Mouse (Mus musculus) limb, embryonic 13.5 days (tissue): ENCODE measurements around the gene Sp6. TPM values are rescaled to one million over a fixed set of nuclear protein-coding genes. Genes with fewer than 3 reads are reported as not detected.
A peak's percentile ranks its signal among the peaks of the same experiment; 100 is the strongest.

Source experiments
- ATAC-seq: fragments of 200-750 bp; cut with Nextera tagmentation; 2 replicates; pipeline ENCODE4 v1.8.0; 2017; ENCODE audit warnings: low read depth, moderate number of reproducible peaks, moderate TSS enrichment; ENCODE audit not compliant: low FRiP score
- H3K27ac ChIP-seq: fragments of 300-500 bp; sonication (generic); 2 replicates; pipeline ENCODE4 v1.5.1; 2015; ENCODE audit warnings: inconsistent platforms, mild to moderate bottlenecking, moderate library complexity
- H3K27me3 ChIP-seq: fragments of 300-500 bp; sonication (generic); 2 replicates; pipeline ENCODE4 v1.6.1; 2015; ENCODE audit warnings: mild to moderate bottlenecking, inconsistent platforms
- H3K36me3 ChIP-seq: fragments of 300-500 bp; sonication (generic); 2 replicates; pipeline ENCODE4 v1.6.1; 2015; ENCODE audit warnings: inconsistent platforms, mild to moderate bottlenecking, moderate library complexity
- H3K4me1 ChIP-seq: fragments of 300-500 bp; sonication (generic); 2 replicates; pipeline ENCODE4 v1.6.1; 2015; ENCODE audit warnings: inconsistent platforms
- H3K4me2 ChIP-seq: fragments of 300-500 bp; sonication (generic); replicated peaks from 2 replicates; pipeline ENCODE4 v1.6.1; 2015; ENCODE audit warnings: inconsistent platforms, mild to moderate bottlenecking, moderate library complexity
- H3K4me3 ChIP-seq: fragments of 300-500 bp; sonication (generic); 2 replicates; pipeline ENCODE4 v1.5.1; 2015; ENCODE audit warnings: moderate library complexity, mild to moderate bottlenecking, inconsistent platforms
- H3K9ac ChIP-seq: fragments of 300-500 bp; sonication (generic); 2 replicates; pipeline ENCODE4 v1.6.1; 2015; ENCODE audit warnings: mild to moderate bottlenecking, inconsistent platforms
- H3K9me3 ChIP-seq: fragments of 300-500 bp; sonication (generic); 2 replicates; pipeline ENCODE4 v1.6.1; 2016; ENCODE audit warnings: inconsistent platforms
- WGBS: fragments of 180-500 bp; shearing (Covaris S2); methylation state at CpG from one replicate; pipeline ENCODE4 v1.1.7; 2015; 5-methylcytosine and 5-hydroxymethylcytosine counted together
- polyA plus RNA-seq: library from polyadenylated mRNA; unstranded; fragments of >200 nt; fragmentation: Nextera tagmentation; extraction: Ambion mirVana; gene quantifications from 2 replicates; pipeline ENCODE4 v1.2.1, GENCODE M21; 2015

Gene Sp6
- polyA plus RNA-seq, 1 experiment from 2014 or later, result 4.3 TPM

- Histone ChIP-seq H3K27me3 (peaks cover 29% of the 10 kb centered on the region), H3K4me1 (peaks cover 43% of the 10 kb centered on the region), H3K27ac (no peak overlapping the region), H3K4me3 (no peak overlapping the region), H3K9me3 (no peaks in the 10 kb centered on the region), H3K4me2 (peak overlapping the region; percentile 47), H3K36me3 (no peaks in the 10 kb centered on the region), H3K9ac (peak overlapping the region; percentile 19; the same call in 1 of the 2 replicates)
- peak; percentile 70 for ATAC-seq
- WGBS, result 6% methylated on average over 3 of the region's 3 CpGs
Measured at GRCm38 (mm10) chr11:96986463-96986862, 26.7 kb upstream of the Sp6 start.

GRCm38 (mm10) chr11:96987873-96988655 is 25.1 kb upstream of the Sp6 start:
- no peak overlapping the region for H3K27ac ChIP-seq
- H3K9ac ChIP-seq, result 0 out of 2 replicates have a peak overlapping the region, but pooled peaks have one; percentile 35
- H3K4me1 ChIP-seq, result peaks cover 45% of the 10 kb centered on the region
- 4% methylated on average over 30 of the region's 31 CpGs for WGBS
- peaks cover 40% of the 10 kb centered on the region for H3K27me3 ChIP-seq
- peak overlapping the region; percentile 66 for H3K4me2 ChIP-seq
- no peaks in the 10 kb centered on the region for H3K9me3 ChIP-seq
- no peaks in the 10 kb centered on the region for H3K36me3 ChIP-seq
- ATAC-seq, result no peak
- peak overlapping the region; percentile 33 for H3K4me3 ChIP-seq

- Histone ChIP-seq H3K4me3 (no peak overlapping the region), H3K4me1 (peaks cover 28% of the 10 kb centered on the region), H3K9ac (no peak overlapping the region), H3K27me3 (peaks cover 46% of the 10 kb centered on the region), H3K27ac (no peak overlapping the region), H3K36me3 (no peaks in the 10 kb centered on the region), H3K9me3 (no peaks in the 10 kb centered on the region), H3K4me2 (no peak overlapping the region)
- ATAC-seq, result no peak
- WGBS, result 71% methylated on average over 5 of the region's 5 CpGs
Measured at GRCm38 (mm10) chr11:96991501-96991900, 21.7 kb upstream of the Sp6 start.

GRCm38 (mm10) chr11:96992722-96993311 is 20.4 kb upstream of the Sp6 start:
- ATAC-seq, result no peak
- no peak overlapping the region for H3K4me3 ChIP-seq
- H3K27ac ChIP-seq, result no peak overlapping the region
- no peak overlapping the region for H3K4me2 ChIP-seq
- H3K36me3 ChIP-seq, result no peaks in the 10 kb centered on the region
- WGBS, result 23% methylated on average over 8 of the region's 8 CpGs
- H3K9me3 ChIP-seq, result no peaks in the 10 kb centered on the region
- peaks cover 24% of the 10 kb centered on the region for H3K4me1 ChIP-seq
- 0 out of 2 replicates have a peak overlapping the region, but pooled peaks have one; percentile 4 for H3K9ac ChIP-seq
- peaks cover 54% of the 10 kb centered on the region for H3K27me3 ChIP-seq

- H3K36me3 ChIP-seq, result no peaks in the 10 kb centered on the region
- peaks cover 21% of the 10 kb centered on the region for H3K4me1 ChIP-seq
- no peak overlapping the region for H3K27ac ChIP-seq
- ATAC-seq, result no peak
- H3K27me3 ChIP-seq, result peaks cover 62% of the 10 kb centered on the region
- H3K9ac ChIP-seq, result no peak overlapping the region
- H3K9me3 ChIP-seq, result no peaks in the 10 kb centered on the region
- H3K4me3 ChIP-seq, result no peak overlapping the region
- no peak overlapping the region for H3K4me2 ChIP-seq
- WGBS, result 14% methylated on average over 5 of the region's 5 CpGs
Measured at GRCm38 (mm10) chr11:96995031-96995430, 18.2 kb upstream of the Sp6 start.

GRCm38 (mm10) chr11:96995836-96996772 is 17.1 kb upstream of the Sp6 start:
- peaks cover 68% of the 10 kb centered on the region for H3K27me3 ChIP-seq
- peaks cover 21% of the 10 kb centered on the region for H3K4me1 ChIP-seq
- no peak for ATAC-seq
- no peaks in the 10 kb centered on the region for H3K36me3 ChIP-seq
- H3K9me3 ChIP-seq, result no peaks in the 10 kb centered on the region
- H3K27ac ChIP-seq, result no peak overlapping the region
- H3K4me2 ChIP-seq, result no peak overlapping the region
- H3K4me3 ChIP-seq, result no peak overlapping the region
- 79% methylated on average over 15 of the region's 15 CpGs for WGBS
- H3K9ac ChIP-seq, result no peak overlapping the region

- peaks cover 73% of the 10 kb centered on the region for H3K27me3 ChIP-seq
- H3K36me3 ChIP-seq, result no peaks in the 10 kb centered on the region
- H3K4me3 ChIP-seq, result peak overlapping the region; percentile 40
- H3K9ac ChIP-seq, result peak overlapping the region; percentile 73
- ATAC-seq, result no peak
- peak overlapping the region; percentile 68 for H3K4me2 ChIP-seq
- H3K4me1 ChIP-seq, result peaks cover 21% of the 10 kb centered on the region
- H3K27ac ChIP-seq, result no peak overlapping the region
- WGBS, result 15% methylated on average over 17 of the region's 17 CpGs
- H3K9me3 ChIP-seq, result no peaks in the 10 kb centered on the region
Measured at GRCm38 (mm10) chr11:96996773-96997379, 16.3 kb upstream of the Sp6 start.

- H3K9ac ChIP-seq, result peak overlapping the region; percentile 73
- ATAC-seq, result no peak
- no peaks in the 10 kb centered on the region for H3K9me3 ChIP-seq
- peak overlapping the region; percentile 68 for H3K4me2 ChIP-seq
- H3K4me3 ChIP-seq, result peak overlapping the region; percentile 40
- H3K27ac ChIP-seq, result no peak overlapping the region
- peaks cover 67% of the 10 kb centered on the region for H3K27me3 ChIP-seq
- 2% methylated on average over 26 of the region's 30 CpGs for WGBS
- H3K36me3 ChIP-seq, result no peaks in the 10 kb centered on the region
- H3K4me1 ChIP-seq, result peaks cover 21% of the 10 kb centered on the region
Measured at GRCm38 (mm10) chr11:96997380-96997956, 15.7 kb upstream of the Sp6 start.

- Histone ChIP-seq H3K27ac (no peak overlapping the region), H3K4me3 (no peak overlapping the region), H3K4me1 (peaks cover 3% of the 10 kb centered on the region), H3K9me3 (no peaks in the 10 kb centered on the region), H3K9ac (no peak overlapping the region), H3K27me3 (peaks cover 56% of the 10 kb centered on the region), H3K4me2 (no peak overlapping the region), H3K36me3 (no peaks in the 10 kb centered on the region)
- 23% methylated on average over 5 of the region's 5 CpGs for WGBS
- ATAC-seq, result no peak
Measured at GRCm38 (mm10) chr11:97003170-97003569, 10.0 kb upstream of the Sp6 start.

GRCm38 (mm10) chr11:97007093-97007794 is 6.0 kb upstream of the Sp6 start:
- Histone ChIP-seq H3K9ac (no peak overlapping the region), H3K36me3 (no peaks in the 10 kb centered on the region), H3K4me1 (peaks cover 7% of the 10 kb centered on the region), H3K4me2 (no peak overlapping the region), H3K27ac (no peak overlapping the region), H3K4me3 (no peak overlapping the region), H3K27me3 (peaks cover 64% of the 10 kb centered on the region), H3K9me3 (no peaks in the 10 kb centered on the region)
- 63% methylated on average over 9 of the region's 9 CpGs for WGBS
- ATAC-seq, result no peak
